Mouse (Mus musculus) Patski (cell line): Measurements from ENCODE around the gene Fam89a. TPM values are rescaled to one million over a fixed set of nuclear protein-coding genes. Genes with fewer than 3 reads are reported as not detected.

Experiments
- ATAC-seq: fragments of 100-300 bp; one replicate; pipeline ENCODE4 v1.8.0; 2021
- CTCF ChIA-PET: fragments of 350-600 bp; sonication (Branson Sonifier 250); formaldehyde crosslinking; loops from one replicate; lab custom pipeline; 2022; ENCODE audit warnings: inconsistent platforms; lab: Charles Lee
- POLR2A ChIA-PET: fragments of 350-600 bp; sonication (Branson Sonifier 250); formaldehyde crosslinking; loops from one replicate; lab custom pipeline; 2022; ENCODE audit warnings: antibody characterized with exemption, inconsistent platforms; lab: Charles Lee
- DNase-seq: peaks from one replicate; pipeline ENCODE4 v3.0.0-alpha.2; 2011; ENCODE audit warnings: low read depth, low spot score
- H3K27me3 ChIP-seq: fragments of 371-371 bp; one replicate; pipeline ENCODE4 v1.5.1; 2021
- CTCF ChIP-seq: fragments of 100-300 bp; IDR thresholded peaks from one replicate; pipeline ENCODE4 v1.5.1; 2021
- in situ Hi-C: fragments of 300-500 bp; cut with MboI; formaldehyde crosslinking; loops from 3 replicates; pipeline ENCODE4 v1.11.1; 2018; ENCODE audit warnings: low pct_unique_long_range_greater_than_20kb, mixed read lengths
- polyA plus RNA-seq: library from polyadenylated mRNA; unstranded; gene quantifications from one replicate; pipeline ENCODE4 v1.2.3, GENCODE M21; 2021

Gene Fam89a
- polyA plus RNA-seq = 1.2 TPM

- no peak for ATAC-seq
- in situ Hi-C loops = no loop called here
- peaks cover 5% of the 10 kb centered on the region for H3K27me3 ChIP-seq
- CTCF ChIA-PET = no interaction called here
- no peak for DNase-seq
- POLR2A ChIA-PET = interaction anchor here (0.8 kb wide), 1 partner anchor 17 kb away, joined by 3 read pairs; no protein-coding TSS in a partner anchor
- TF ChIP-seq CTCF = no peak
These were observed at the start of gene Fam89a for GRCm38 (mm10) chr8:124751709-124752173. Gene Fam89a, minus strand, starts transcription at chr8:124751832.

GRCm38 (mm10) chr8:124800542-124800941 lies 48.9 kb upstream of the Fam89a start:
- ChIA-PET POLR2A (interaction anchor here (0.6 kb wide), 1 partner anchor 8 kb away, joined by 9 read pairs; the partner anchor contains the start of gene Trim67), CTCF (interaction anchor here (1.7 kb wide), 1 partner anchor 9 kb away, joined by 7 read pairs; no protein-coding TSS in a partner anchor)
- ATAC-seq = no peak
- in situ Hi-C loops = no loop called here
- TF ChIP-seq CTCF = no peak
- peaks cover 33% of the 10 kb centered on the region for H3K27me3 ChIP-seq
- DNase-seq = no peak

GRCm38 (mm10) chr8:124795781-124796488 lies 44.3 kb upstream of the Fam89a start:
- CTCF ChIA-PET = interaction anchor here (0.9 kb wide), 1 partner anchor 37 kb away, joined by 3 read pairs; no protein-coding TSS in a partner anchor
- in situ Hi-C loops = no loop called here
- no peak for ATAC-seq
- POLR2A ChIA-PET = no interaction called here
- DNase-seq = no peak
- peaks cover 46% of the 10 kb centered on the region for H3K27me3 ChIP-seq
- no peak for TF ChIP-seq CTCF

- CTCF ChIA-PET = no interaction called here
- in situ Hi-C loops = no loop called here
- POLR2A ChIA-PET = no interaction called here
- no peak for TF ChIP-seq CTCF
- ATAC-seq (no peak), DNase-seq (no peak)
- H3K27me3 ChIP-seq = peaks cover 47% of the 10 kb centered on the region
These were observed 42.8 kb upstream of the Fam89a start for GRCm38 (mm10) chr8:124794486-124794780.

- POLR2A ChIA-PET = no interaction called here
- in situ Hi-C loops = no loop called here
- CTCF ChIA-PET = interaction anchor here (1.8 kb wide), 1 partner anchor 17 kb away, joined by 5 read pairs; no protein-coding TSS in a partner anchor
- no peak for TF ChIP-seq CTCF
- DNase-seq (no peak), ATAC-seq (peak; percentile 0)
- H3K27me3 ChIP-seq = peaks cover 52% of the 10 kb centered on the region
These were observed 42.2 kb upstream of the Fam89a start for GRCm38 (mm10) chr8:124793661-124794485.

GRCm38 (mm10) chr8:124793172-124793651 lies 41.6 kb upstream of the Fam89a start:
- peaks cover 52% of the 10 kb centered on the region for H3K27me3 ChIP-seq
- no peak for TF ChIP-seq CTCF
- POLR2A ChIA-PET = interaction anchor here (0.6 kb wide), 1 partner anchor 175 kb away, joined by 3 read pairs; no protein-coding TSS in a partner anchor

GRCm38 (mm10) chr8:124792708-124793107 lies 41.1 kb upstream of the Fam89a start, which contains the start of gene Trim67:
Gene Trim67, plus strand, starts transcription at chr8:124793092.
- no peak for DNase-seq
- no peak for TF ChIP-seq CTCF
- ChIA-PET CTCF (interaction anchor here (1.1 to 1.8 kb wide), 2 partner anchors 16 kb away, joined by 3 to 5 read pairs; no protein-coding TSS in a partner anchor), POLR2A (interaction anchor here (0.6 to 0.7 kb wide), 2 partner anchors 8 to 175 kb away, joined by 3 to 9 read pairs; no protein-coding TSS in a partner anchor)
- peak; percentile 47 for ATAC-seq
- H3K27me3 ChIP-seq = peaks cover 51% of the 10 kb centered on the region
- in situ Hi-C loops = no loop called here

More at GRCm38 (mm10) chr8:124793172-124793651, 41.6 kb upstream of the Fam89a start:
- in situ Hi-C loops = no loop called here
- DNase-seq (peak; percentile 28), ATAC-seq (peak; percentile 79)
- CTCF ChIA-PET = interaction anchor here (1.8 kb wide), 1 partner anchor 17 kb away, joined by 5 read pairs; no protein-coding TSS in a partner anchor

GRCm38 (mm10) chr8:124792186-124792585 lies 40.6 kb upstream of the Fam89a start:
- CTCF ChIA-PET = interaction anchor here (1.1 to 1.8 kb wide), 2 partner anchors 16 to 17 kb away, joined by 3 to 5 read pairs; no protein-coding TSS in a partner anchor
- POLR2A ChIA-PET = interaction anchor here (0.5 to 0.9 kb wide), 4 partner anchors 8 to 912 kb away, joined by 3 to 9 read pairs (median 3); partner anchors contain the start of genes Arv1 and Ttc13
- in situ Hi-C loops = no loop called here
- no peak for DNase-seq
- peaks cover 54% of the 10 kb centered on the region for H3K27me3 ChIP-seq
- TF ChIP-seq CTCF = no peak
- ATAC-seq = no peak

- ATAC-seq = no peak
- no peak for DNase-seq
- CTCF ChIA-PET = interaction anchor here (1.1 to 1.8 kb wide), 2 partner anchors 15 to 17 kb away, joined by 3 to 5 read pairs; no protein-coding TSS in a partner anchor
- in situ Hi-C loops = no loop called here
- POLR2A ChIA-PET = interaction anchor here (0.5 to 0.9 kb wide), 2 partner anchors 70 to 911 kb away, joined by 3 read pairs; partner anchors contain the start of genes Arv1 and Ttc13
- H3K27me3 ChIP-seq = peaks cover 57% of the 10 kb centered on the region
- TF ChIP-seq CTCF = no peak
These were observed 40.1 kb upstream of the Fam89a start for GRCm38 (mm10) chr8:124791751-124792150.

GRCm38 (mm10) chr8:124790676-124791075 lies 39.0 kb upstream of the Fam89a start:
- no peak for DNase-seq
- ChIA-PET POLR2A (no interaction called here), CTCF (no interaction called here)
- H3K27me3 ChIP-seq = peaks cover 55% of the 10 kb centered on the region
- no peak for ATAC-seq
- in situ Hi-C loops = no loop called here
- no peak for TF ChIP-seq CTCF
